Mouse (Mus musculus) c-Kit-positive CD71-positive TER-119-negative erythroid progenitor cells, embryonic 14.5 days (primary cell): ENCODE measurements at regions not wholly inside any gene's neighbourhood (a gene's known extent, or its start where the extent isn't known, plus 50 kb on each side); places are given as distances from the start of the nearest gene placed in this dataset.

Source experiments
- DNase-seq: peaks from one replicate; pipeline ENCODE4 v3.0.0-alpha.2; 2013; ENCODE audit warnings: low read depth

DNA sequence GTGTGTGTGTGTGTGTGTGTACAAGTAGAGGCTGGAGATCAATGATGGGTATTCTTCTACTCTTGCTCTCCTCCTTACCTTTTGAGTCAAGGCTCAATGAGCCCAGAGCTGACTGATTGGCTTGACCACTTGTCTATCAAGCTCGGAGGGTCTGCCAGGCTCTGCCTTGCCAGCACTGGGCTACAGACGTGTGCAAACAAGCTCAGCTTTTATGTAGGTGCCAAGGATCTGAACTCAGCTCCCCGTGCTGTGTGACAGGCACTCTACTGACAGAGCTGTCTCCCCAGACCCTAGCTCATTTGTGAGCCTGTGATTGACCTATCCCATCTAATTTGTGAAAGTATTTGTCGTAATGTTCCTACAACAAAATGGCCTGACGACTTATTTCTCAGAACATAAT, 54.2 kb upstream of the Cdc42bpa start:
- DNase-seq: no peak

DNA sequence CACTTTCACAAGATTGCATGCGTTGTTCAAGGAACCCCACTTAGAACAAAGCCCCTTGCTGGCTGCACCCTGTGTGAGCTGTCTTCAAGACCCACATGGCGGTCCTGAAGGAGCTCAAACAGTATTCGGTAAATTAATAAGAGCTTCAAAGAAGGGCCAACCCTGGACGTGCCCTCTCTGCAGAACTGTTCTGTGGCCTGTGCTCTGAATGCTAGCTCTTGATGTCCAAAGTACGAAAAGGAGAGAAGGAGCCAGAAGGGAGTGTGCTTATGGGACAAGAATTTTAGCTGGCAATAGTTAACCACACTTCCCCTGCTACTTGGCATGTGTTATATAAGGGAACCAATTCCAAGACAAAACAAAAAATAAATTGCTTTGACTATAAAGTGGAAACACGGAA, 67.6 kb upstream of the Cdc42bpa start:
- no peak for DNase-seq

DNA sequence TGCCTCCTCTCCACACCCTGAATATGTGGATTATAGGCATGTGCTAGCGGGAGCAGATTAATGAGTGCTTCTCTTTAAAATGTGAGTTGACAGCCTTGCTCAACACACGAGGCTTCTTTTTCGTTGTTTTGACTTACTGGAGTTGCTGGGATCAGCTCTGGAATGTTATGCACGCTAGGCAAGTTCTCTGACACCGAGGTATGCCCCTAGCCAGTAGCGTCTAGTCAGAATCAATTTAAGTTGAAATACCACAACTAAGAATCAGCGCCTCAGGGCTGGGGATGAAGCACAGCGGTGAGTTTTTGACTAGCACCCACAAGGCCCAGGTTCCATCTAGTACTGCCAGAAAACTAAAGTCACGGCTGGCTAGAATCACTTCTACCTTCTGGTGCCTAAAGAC, 72.4 kb upstream of the Cdc42bpa start:
- DNase-seq: no peak

DNA sequence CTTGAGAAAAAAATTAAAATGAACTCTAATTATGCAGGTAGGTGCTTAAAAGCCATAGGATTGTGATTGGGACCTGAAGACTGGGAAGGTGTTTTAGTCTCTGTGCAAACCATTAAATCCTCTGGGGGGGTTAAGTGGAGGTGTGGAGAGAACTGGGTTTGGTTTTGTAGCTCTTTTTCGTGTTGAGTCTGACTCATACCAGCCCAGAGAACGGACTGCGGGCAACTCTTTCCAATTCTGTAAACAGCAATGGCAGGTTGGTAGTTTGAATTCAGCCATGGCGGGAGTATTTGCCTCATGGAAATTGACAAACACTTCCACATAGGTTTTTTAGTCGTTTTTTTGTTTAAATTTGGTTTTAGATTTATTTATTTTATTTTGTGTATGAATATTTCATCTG, 77.7 kb upstream of the Ahctf1 start:
- DNase-seq: no peak

DNA sequence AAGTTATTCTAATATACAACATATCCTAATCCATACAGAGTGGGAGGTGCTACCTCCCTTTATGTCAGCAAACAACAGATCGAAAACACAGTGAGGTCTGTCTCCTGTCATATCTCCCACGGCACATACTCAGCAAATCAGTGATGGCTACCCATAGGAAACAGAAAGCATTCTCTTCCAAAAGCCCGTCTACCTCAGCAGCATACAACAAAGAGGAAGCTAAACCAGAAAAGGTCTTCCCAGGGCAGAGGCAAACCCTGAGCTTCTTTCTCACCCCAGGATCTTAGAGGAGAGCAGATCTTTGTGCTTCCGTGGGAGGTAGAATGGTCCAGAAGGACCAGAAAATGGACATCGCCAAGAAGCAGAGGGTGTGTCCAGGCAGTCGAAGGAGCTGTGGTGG, 74.4 kb upstream of the Ahctf1 start:
- DNase-seq: no peak

DNA sequence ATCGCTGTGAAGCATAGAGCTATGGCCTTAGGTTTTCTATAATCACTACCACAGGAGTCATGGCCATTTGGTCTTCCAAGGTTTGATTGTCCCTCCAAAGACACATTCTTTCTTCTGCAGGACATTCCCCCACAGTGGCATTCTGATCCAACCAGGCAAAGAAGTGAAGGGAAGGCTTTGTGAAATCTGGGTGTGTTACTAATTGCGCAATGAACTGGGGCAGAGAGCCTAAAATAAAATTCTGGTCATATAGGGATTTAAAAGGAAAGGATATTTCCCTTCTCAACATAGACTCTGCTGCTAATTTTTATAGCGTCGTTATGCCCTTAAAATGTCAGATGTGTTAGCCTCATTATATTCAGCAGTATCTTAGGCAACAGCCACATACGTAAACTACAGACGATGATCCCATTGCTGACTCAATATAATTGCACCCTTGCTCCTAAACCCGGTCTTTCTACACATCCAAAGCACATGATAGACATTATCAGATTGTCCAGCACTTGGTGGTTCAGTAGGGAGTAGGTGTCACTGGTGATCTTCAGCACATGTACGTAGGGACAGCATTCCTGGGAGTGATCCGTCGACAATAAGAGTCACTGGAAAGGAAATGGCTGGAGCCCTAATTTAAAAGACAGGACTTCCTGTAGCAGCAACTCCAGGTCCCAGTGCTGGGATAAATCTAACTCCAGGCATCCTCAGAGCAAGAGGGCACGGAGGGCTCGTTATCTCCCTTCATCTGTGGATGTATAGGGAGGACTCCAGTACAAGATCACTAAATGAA, 70.5 kb upstream of the Ahctf1 start:
- no peak for DNase-seq

DNA sequence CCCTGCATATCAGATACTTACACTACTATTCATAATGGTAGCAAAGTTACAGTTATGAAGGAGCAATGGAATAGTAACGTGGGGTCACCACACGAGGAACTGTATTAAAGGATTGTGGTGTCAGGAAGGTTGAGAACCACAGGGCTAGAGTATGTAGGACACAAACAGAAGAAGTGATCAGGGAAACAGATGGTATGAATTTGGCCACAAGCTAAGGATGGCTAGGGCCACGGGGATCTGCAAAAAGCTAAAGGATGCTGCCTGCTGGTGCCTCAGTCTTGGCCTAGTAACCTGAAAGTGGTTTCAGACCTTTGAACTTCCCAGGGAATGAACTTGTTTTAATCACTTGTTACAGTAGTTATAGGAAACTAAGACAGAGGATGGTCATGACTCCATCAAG, 68.5 kb upstream of the Ahctf1 start:
- no peak for DNase-seq

DNA sequence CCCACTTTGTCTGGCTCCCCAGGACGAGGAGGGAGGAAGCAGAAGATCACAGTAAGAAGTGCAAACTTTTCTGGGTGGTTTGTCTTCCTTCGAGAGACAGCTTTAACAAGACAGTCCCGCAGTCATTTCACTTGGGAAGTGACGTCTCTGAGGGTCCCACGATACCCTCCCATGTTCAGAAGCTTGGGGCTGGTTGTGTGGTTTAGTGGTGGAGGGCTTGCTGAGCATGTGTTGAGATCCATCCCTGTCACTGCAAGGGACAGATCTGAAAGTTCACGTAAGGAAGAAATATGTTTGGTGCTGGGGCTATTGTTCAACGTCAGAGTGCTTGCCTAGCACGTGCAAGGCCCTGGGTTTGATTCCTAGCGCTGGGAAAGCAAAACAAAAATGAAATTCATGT, 65.2 kb upstream of the Ahctf1 start:
- DNase-seq: no peak

DNA sequence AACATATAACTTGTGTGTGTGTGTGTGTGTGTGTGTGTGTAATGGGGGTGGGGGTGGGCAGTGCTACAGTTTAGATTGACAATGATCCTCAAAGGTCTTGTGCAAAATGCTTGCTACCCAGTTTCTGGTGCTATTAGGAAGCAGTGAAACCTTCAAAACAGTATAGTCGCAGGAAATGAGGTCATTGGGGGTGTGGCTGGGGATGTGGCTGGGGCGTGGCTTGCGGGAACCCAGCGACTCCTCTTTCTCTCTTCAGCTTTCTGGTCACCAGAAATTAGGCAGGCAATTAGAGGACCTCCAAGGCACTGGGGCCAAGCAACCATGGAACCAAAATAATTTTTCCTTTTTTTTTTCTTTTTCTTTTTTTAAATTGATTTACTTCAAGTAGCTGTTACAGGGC, 64.0 kb upstream of the Ahctf1 start:
- DNase-seq: no peak

DNA sequence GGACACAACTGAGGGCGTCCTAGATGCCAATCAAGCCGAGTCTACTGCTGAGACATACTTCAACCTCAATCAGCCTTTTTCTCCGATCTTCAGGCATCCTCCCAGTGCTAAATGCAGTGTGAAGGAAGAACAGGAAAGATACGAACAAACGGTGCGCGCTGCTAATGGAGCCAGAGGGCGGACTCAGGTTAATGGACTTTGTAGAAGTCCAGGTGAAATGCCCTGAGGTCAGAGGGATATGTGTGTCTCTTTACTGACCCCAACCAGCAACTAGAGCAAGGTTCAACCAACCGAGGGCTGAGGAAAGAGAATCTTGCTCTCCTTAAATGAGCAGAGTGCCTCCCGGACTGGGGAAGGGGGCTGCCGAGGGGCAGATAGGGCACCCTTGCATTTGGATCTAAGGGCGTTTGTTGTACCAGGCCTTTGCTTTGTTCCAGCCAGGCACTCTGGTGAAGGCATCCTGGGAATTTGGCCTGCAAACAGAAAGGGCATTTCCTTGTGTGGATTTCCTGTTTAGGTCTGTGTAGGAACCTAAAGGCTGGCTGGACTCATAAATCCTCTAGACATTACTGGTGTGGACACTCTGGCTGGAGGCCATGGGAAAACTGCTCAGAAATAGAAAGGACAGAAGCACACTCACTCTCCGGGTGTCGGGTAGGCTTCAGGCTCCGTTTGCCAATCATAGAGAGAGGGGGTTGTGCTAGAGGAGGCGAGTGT, 62.7 kb upstream of the Ahctf1 start:
- DNase-seq: no peak

DNA sequence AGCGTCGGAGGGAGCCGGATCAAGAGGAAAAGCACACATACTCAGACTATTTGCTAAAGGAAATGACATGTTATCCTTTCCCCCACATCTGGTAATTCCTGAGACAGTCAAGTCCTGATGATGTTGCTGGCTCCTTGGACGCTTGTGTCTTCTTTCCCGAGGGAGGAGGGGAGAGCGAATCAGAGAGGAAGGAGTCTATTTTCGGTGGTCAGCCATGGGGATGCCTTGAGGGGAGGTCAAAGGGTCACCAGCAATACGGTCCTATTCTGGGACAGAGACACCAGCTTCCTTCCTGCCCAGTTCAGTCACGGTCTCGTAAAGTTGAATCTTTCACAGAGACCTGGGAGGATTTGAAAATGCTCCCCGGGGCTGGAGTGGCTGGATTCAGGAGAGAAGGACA, 62.1 kb upstream of the Ahctf1 start:
- DNase-seq: no peak

DNA sequence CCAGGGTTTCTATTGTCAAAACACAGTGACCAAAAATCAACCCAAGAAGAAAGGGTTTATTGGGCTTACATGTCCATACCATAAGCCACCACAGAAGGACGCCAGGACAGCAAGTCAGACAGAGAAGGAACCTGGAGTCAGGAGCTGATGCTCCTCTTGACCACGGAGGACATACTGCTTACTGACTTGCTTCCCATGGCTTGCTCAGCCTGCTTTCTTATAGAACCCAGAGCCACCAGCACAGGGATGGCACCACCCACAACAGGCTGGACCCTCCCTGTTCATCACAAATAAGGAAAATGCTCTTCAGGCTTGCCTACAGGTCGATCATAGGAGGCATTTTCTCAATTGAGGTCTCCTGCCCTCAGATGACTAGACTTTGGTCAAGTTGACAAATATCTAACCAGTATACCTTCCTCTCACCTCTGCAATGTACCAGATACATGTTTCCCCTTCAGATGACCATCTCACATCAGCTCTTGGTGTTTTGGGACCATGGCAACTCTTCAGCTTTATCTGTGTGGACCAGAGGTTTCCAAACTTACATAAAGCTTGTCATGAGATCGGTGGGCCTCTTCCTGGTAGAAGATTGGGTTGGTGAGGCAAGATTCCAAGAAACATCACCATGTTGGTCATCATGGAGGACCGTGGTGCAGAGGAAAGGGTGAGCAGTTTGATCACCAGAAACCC, 61.2 kb upstream of the Ahctf1 start:
- DNase-seq: peak; percentile 46

DNA sequence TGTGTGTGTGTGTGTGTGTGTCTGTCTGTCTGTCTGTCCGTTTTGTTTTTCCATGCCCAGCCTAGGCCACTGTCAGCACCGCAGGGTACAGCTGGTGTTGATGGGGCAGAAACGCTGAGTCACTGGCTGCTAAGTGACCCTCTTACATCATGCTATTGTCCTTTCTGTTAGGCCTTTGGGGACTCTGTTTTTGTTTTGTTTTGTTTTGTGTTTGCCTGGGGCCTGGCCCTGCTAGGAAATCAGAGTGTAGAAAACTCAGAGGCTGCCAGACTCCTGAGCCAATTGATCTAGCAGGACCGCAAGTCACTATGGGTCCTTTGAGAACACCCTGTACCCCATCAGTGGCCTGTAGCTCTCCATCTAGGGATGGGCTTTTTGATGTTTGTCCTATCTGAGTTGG, 59.9 kb upstream of the Ahctf1 start:
- no peak for DNase-seq

DNA sequence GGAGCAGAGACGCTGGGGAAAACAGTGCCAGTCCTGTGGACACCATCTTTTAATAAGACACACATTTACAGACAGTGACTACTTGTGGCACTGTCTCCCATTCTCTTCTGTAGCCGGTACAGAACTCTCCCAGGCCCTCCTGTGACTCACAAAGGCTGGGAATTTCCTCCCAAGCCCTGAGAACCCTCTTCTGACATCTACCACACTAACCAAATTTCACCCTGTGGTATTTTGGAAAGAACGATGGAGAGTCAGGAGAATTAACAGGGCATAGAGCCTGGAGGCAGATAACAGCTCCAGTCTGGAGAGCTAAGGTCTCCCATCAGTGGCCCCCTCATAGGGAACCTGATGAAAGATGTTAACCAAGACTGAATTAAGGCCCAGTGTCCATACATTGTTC, 59.5 kb upstream of the Ahctf1 start:
- no peak for DNase-seq

DNA sequence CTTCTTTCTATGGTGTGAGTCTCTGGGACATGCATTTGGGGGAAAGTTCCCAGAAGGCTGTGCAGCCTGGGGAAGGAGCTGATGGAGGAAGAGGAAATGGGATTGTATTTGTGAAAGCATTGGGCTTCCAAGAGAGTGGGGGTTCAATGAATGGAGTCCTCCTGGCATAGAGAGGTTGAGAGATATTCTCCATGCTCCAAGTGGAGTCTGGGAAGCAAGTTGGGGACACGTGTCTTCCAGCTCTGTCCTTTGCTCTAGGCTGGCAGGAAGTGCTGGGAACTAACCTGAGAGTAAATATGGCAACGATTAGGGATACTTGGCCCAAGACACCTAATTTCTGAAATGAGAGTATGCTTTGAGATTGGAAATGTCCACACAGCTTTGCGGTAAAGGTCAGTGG, 58.3 kb upstream of the Ahctf1 start:
- no peak for DNase-seq

DNA sequence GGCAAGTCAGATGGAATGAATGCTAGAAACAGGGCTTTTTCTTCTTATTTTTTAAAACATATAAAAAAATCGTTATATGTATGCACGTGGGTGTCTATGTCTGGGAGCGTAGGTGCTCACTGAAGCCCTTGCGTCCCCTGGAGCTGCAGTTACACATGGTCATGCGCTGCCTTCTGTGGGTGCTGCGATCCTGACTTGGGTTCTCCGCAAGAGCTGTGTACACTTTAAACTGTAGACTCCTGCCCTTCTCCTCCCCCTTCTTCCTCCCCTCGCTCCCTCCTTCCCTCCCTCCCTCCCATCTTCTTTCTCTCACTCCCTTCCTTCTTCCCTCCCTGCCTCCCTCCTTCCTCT, 56.0 kb upstream of the Ahctf1 start:
- no peak for DNase-seq

DNA sequence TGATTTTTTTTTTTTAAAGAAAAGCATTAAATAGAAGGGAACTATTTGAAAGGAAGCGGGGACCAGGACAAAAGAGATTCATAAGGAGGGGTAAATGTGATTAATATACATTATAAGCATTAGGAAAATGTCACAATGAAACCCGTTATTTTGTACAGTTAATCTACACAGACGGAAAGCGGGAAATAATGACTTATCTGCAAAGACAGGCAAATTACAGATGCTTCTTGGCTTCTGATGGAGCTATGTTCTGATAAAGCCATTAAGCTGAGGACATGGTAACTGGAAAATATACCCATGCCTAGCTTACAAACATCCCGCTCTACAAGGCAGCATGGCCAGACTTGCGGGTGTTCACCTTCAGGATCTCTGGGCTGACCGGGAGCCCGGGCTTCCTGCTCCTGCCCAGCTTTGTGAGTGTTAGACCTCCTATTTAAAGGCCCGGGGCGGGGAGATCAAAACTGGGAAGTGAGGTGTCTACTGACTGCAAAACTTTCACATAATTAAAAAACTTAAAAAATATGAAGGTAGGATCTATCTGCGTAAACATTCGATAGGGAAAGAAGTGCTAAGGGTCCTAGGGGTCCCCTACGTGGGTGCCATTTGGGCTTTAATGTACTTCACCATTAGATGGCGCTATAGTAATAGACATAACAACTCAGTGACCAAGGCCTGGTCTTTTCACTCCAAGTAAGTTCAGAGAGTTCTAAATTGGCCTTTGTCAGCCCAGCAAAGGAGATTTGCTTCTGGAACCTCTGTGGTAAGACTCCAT, 55.5 kb upstream of the Ahctf1 start:
- DNase-seq: peak; percentile 59

DNA sequence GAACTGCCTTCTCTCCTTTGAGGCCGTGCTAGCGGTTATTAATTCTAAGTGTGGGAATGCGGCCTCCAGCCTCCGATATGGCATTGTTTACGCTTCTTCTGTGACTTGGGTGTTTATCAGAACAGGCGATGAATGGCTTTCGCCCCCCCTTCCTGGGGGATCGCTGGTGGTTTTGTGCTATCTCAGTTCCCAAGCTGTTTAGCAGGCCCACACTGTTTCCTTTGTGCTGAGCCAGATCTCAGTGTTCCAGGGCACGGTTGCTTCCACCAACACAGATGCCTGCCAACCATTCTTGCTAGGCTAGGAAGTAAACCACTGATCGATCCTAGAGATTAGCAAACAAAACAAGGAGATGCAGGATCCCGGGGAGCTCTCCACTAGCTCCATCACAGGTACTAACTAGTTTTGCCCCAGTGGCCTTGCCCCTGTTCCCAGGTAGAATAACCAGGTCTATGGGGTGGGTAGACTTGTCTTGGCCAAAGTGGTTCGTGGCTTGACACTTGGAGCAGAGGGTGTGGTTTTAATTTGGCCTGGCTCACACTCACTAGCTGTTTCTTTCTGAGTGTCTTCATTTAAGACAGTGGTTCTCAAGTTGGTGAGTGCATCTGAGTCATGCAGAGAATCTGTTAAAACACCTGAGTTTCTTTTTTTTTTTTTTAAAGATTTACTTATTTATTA, 50.9 kb upstream of the Ahctf1 start:
- DNase-seq: peak; percentile 84
